ENCODE assay signal across 12 mouse cellular contexts in the genomic region with DNA sequence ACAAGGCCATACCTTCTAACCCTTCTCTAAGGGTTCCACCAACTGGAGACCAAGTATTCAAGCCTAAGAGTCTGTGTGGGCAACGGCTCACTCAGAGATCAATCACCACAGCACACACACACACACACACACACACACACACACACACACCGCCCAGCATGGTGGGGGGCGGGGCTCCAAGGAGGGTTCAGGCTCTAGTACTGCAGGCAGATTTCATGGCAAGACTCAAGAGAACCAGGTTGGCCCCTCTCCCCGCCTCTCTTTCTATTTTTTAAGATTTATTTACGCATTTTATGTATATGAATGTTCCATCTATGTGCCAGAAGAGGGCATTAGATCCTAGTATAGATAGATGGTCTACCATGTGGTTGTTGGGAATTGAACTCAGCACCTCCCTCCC. TPM values are rescaled to one million over a fixed set of nuclear protein-coding genes. Genes with fewer than 3 reads are reported as not detected.
DNase-seq lines count a peak whose midpoint lies in the region; ATAC-seq lines count a peak whose summit lies in the region.
"Had no signal": no experiment of that assay in that cellular context is flagged by ENCODE, and none has a peak within 500 bp of the region (broad histone marks: within the 10 kb centered on the region; RNA-seq: fewer than 3 reads in every experiment).

No protein-coding gene starts in this region.

- 71% methylated on average over 5 of the region's 5 CpGs for WGBS in forebrain, embryonic 13.5 days
- 73% methylated on average over 5 of the region's 5 CpGs for WGBS in forebrain, embryonic 12.5 days
- WGBS in limb, embryonic 11.5 days = 60% methylated on average over 5 of the region's 5 CpGs
- WGBS in limb, embryonic 10.5 days = 62% methylated on average over 5 of the region's 5 CpGs

- H3K9me3 ChIP-seq in forebrain, embryonic 13.5 days (replicated peaks) = no peaks in the 10 kb centered on the region
- no peaks in the 10 kb centered on the region for H3K9me3 ChIP-seq in forebrain, embryonic 12.5 days
- H3K9me3 ChIP-seq in limb, embryonic 11.5 days (ENCODE audit: control insufficient read depth, low read length) = no peaks in the 10 kb centered on the region
- H3K9me3 ChIP-seq in limb, embryonic 10.5 days (replicated peaks) = no peaks in the 10 kb centered on the region
- H3K9me3 ChIP-seq: heart, embryonic 15.5 days; hindbrain, embryonic 10.5 days had no signal

- no peaks in the 10 kb centered on the region for H3K36me3 ChIP-seq in forebrain, embryonic 13.5 days (ENCODE audit: poor library complexity, severe bottlenecking)
- no peaks in the 10 kb centered on the region for H3K36me3 ChIP-seq in forebrain, embryonic 12.5 days (replicated peaks)
- H3K36me3 ChIP-seq in limb, embryonic 11.5 days (ENCODE audit: control insufficient read depth, insufficient read depth, low read length) = no peaks in the 10 kb centered on the region
- no peaks in the 10 kb centered on the region for H3K36me3 ChIP-seq in limb, embryonic 10.5 days
- H3K36me3 ChIP-seq: heart, embryonic 15.5 days; hindbrain, embryonic 10.5 days had no signal

- H3K4me1 ChIP-seq in forebrain, embryonic 13.5 days = peaks cover 6% of the 10 kb centered on the region; the same call in 1 of the 2 replicates
- peaks cover 8% of the 10 kb centered on the region; the same call in 1 of the 2 replicates for H3K4me1 ChIP-seq in forebrain, embryonic 12.5 days
- H3K4me1 ChIP-seq in limb, embryonic 11.5 days (ENCODE audit: control insufficient read depth, insufficient read depth, low read length) = no peaks in the 10 kb centered on the region
- H3K4me1 ChIP-seq in limb, embryonic 10.5 days = 0 out of 2 replicates have a peak, but pooled peaks cover 4% of the 10 kb centered on the region
- H3K4me1 ChIP-seq: heart, embryonic 15.5 days had no signal

- no peak overlapping the region for H3K4me3 ChIP-seq in forebrain, embryonic 13.5 days
- H3K4me3 ChIP-seq in forebrain, embryonic 12.5 days (replicated peaks) = no peak overlapping the region
- no peak overlapping the region for H3K4me3 ChIP-seq in limb, embryonic 11.5 days (ENCODE audit: low read depth, low read length)
- H3K4me3 ChIP-seq in limb, embryonic 10.5 days = no peak overlapping the region
- H3K4me3 ChIP-seq: heart, embryonic 15.5 days; hindbrain, embryonic 10.5 days; myocyte had no signal

- H3K27ac ChIP-seq in forebrain, embryonic 13.5 days = no peak overlapping the region
- no peak overlapping the region for H3K27ac ChIP-seq in forebrain, embryonic 12.5 days
- H3K27ac ChIP-seq in limb, embryonic 11.5 days (replicated peaks; ENCODE audit: low read depth, low read length) = no peak overlapping the region
- no peak overlapping the region for H3K27ac ChIP-seq in limb, embryonic 10.5 days
- H3K27ac ChIP-seq: heart, embryonic 15.5 days; hindbrain, embryonic 10.5 days; liver, embryonic 14.5 days had no signal

- H3K4me2 ChIP-seq in forebrain, embryonic 13.5 days = no peak overlapping the region
- H3K4me2 ChIP-seq in forebrain, embryonic 12.5 days = no peak overlapping the region
- H3K4me2 ChIP-seq in limb, embryonic 11.5 days (ENCODE audit: low read depth, severe bottlenecking) = no peak overlapping the region
- H3K4me2 ChIP-seq: heart, embryonic 15.5 days had no signal

- no peaks in the 10 kb centered on the region for H3K27me3 ChIP-seq in forebrain, embryonic 13.5 days
- no peaks in the 10 kb centered on the region for H3K27me3 ChIP-seq in forebrain, embryonic 12.5 days
- no peaks in the 10 kb centered on the region for H3K27me3 ChIP-seq in limb, embryonic 11.5 days (ENCODE audit: control insufficient read depth, insufficient read depth, low read length)
- H3K27me3 ChIP-seq in limb, embryonic 10.5 days (ENCODE audit: low read depth, poor library complexity, severe bottlenecking) = no peaks in the 10 kb centered on the region
- H3K27me3 ChIP-seq: heart, embryonic 15.5 days had no signal

- ATAC-seq in forebrain, embryonic 13.5 days = peak; percentile 48; the same call in 1 of the 2 replicates
- no peak for ATAC-seq in forebrain, embryonic 12.5 days (ENCODE audit: low FRiP score)
- peak; percentile 38; the same call in 1 of the 2 replicates for ATAC-seq in limb, embryonic 11.5 days (ENCODE audit: insufficient number of reproducible peaks, low FRiP score, low TSS enrichment, low read depth)

- no peak for DNase-seq in limb, embryonic 11.5 days (ENCODE audit: low spot score)
- DNase-seq in limb, embryonic 10.5 days (ENCODE audit: low spot score) = no peak
- DNase-seq in thymus, postnatal 4 days = peak; percentile 32
- DNase-seq in thymus, postnatal 14 days = no peak
- DNase-seq in cerebellum, adult 11 months = no peak
- DNase-seq in layer of hippocampus, postnatal 36 days = no peak

- no peak overlapping the region for H3K9ac ChIP-seq in forebrain, embryonic 13.5 days
- H3K9ac ChIP-seq in forebrain, embryonic 12.5 days = no peak overlapping the region
- no peak overlapping the region for H3K9ac ChIP-seq in limb, embryonic 11.5 days (ENCODE audit: low read length)
- H3K9ac ChIP-seq: heart, embryonic 15.5 days; liver, embryonic 14.5 days had no signal

RNA-seq across cellular contexts. Expression of gene Slc27a3, which starts 16.9 kb away (rescaled TPM):
- polyA plus RNA-seq in forebrain, embryonic 13.5 days (2015; fragmentation: Nextera tagmentation; extraction: Ambion mirVana) = 11.2 and 12.4 TPM in 2 replicates
- polyA plus RNA-seq in forebrain, embryonic 12.5 days (2016; fragmentation: Nextera tagmentation; extraction: Ambion mirVana) = 14.7 and 18.3 TPM in 2 replicates
- polyA plus RNA-seq in limb, embryonic 11.5 days (2014; fragmentation: Nextera tagmentation; extraction: Ambion mirVana) = 24.0 and 28.7 TPM in 2 replicates
- 37.4 and 41.9 TPM in 2 replicates for polyA plus RNA-seq in limb, embryonic 10.5 days (2016; fragmentation: Nextera tagmentation; extraction: Ambion mirVana)
- total RNA-seq in layer of hippocampus, postnatal 36 days (2021) = 10 to 100 TPM; 13.9 to 25.2 TPM
